Mouse (Mus musculus): ENCODE data around the gene Scamp5. TPM values are rescaled to one million over a fixed set of nuclear protein-coding genes. Genes with fewer than 3 reads are reported as not detected.
"Not testable (repeated sequence)": the region's sequence is repeated elsewhere in the genome, so short reads cannot be mapped to it uniquely, and the experiment has no call there.

Gene Scamp5
- polyA plus RNA-seq, 1 experiment from 2014 or later = 17.9 TPM

- no peak overlapping the region for H3K4me2 ChIP-seq (replicated peaks; ENCODE audit: low read depth, low read length)
- no peak overlapping the region for H3K4me3 ChIP-seq (ENCODE audit: low read depth, low read length)
- WGBS = 58% methylated on average over 9 of the region's 9 CpGs
- no peak for ATAC-seq (ENCODE audit: insufficient number of reproducible peaks, insufficient read depth, low FRiP score, low read depth)
- no peak overlapping the region for H3K9ac ChIP-seq (replicated peaks; ENCODE audit: low read depth, low read length)
- peaks cover 20% of the 10 kb centered on the region for H3K4me1 ChIP-seq (ENCODE audit: control insufficient read depth, insufficient read depth, low read length)
- no peaks in the 10 kb centered on the region for H3K9me3 ChIP-seq (ENCODE audit: control insufficient read depth, low read depth, low read length)
- no peak overlapping the region for H3K27ac ChIP-seq (ENCODE audit: low read length)
- H3K36me3 ChIP-seq (ENCODE audit: control insufficient read depth, insufficient read depth, low read length) = no peaks in the 10 kb centered on the region
- no peaks in the 10 kb centered on the region for H3K27me3 ChIP-seq (ENCODE audit: control insufficient read depth, insufficient read depth, low read length)
Measured at GRCm38 (mm10) chr9:57431202-57431601, 36.7 kb downstream of the Scamp5 start.

GRCm38 (mm10) chr9:57428391-57428790 lies 39.5 kb downstream of the Scamp5 start:
- Histone ChIP-seq H3K9me3 (ENCODE audit: control insufficient read depth, low read depth, low read length) (no peaks in the 10 kb centered on the region), H3K27ac (ENCODE audit: low read length) (no peak overlapping the region), H3K36me3 (ENCODE audit: control insufficient read depth, insufficient read depth, low read length) (no peaks in the 10 kb centered on the region), H3K4me3 (ENCODE audit: low read depth, low read length) (no peak overlapping the region), H3K4me1 (ENCODE audit: control insufficient read depth, insufficient read depth, low read length) (peaks cover 16% of the 10 kb centered on the region), H3K4me2 (replicated peaks; ENCODE audit: low read depth, low read length) (no peak overlapping the region), H3K27me3 (ENCODE audit: control insufficient read depth, insufficient read depth, low read length) (no peaks in the 10 kb centered on the region), H3K9ac (replicated peaks; ENCODE audit: low read depth, low read length) (no peak overlapping the region)
- WGBS = 57% methylated on average over 4 of the region's 4 CpGs
- ATAC-seq (ENCODE audit: insufficient number of reproducible peaks, insufficient read depth, low FRiP score, low read depth) = no peak

GRCm38 (mm10) chr9:57427937-57428336 lies 39.9 kb downstream of the Scamp5 start:
- Histone ChIP-seq H3K4me1 (ENCODE audit: control insufficient read depth, insufficient read depth, low read length) (peaks cover 12% of the 10 kb centered on the region), H3K27me3 (ENCODE audit: control insufficient read depth, insufficient read depth, low read length) (no peaks in the 10 kb centered on the region), H3K36me3 (ENCODE audit: control insufficient read depth, insufficient read depth, low read length) (no peaks in the 10 kb centered on the region), H3K9ac (replicated peaks; ENCODE audit: low read depth, low read length) (no peak overlapping the region), H3K4me2 (replicated peaks; ENCODE audit: low read depth, low read length) (no peak overlapping the region), H3K4me3 (ENCODE audit: low read depth, low read length) (no peak overlapping the region), H3K27ac (ENCODE audit: low read length) (no peak overlapping the region), H3K9me3 (ENCODE audit: control insufficient read depth, low read depth, low read length) (no peaks in the 10 kb centered on the region)
- no peak for ATAC-seq (ENCODE audit: insufficient number of reproducible peaks, insufficient read depth, low FRiP score, low read depth)
- 59% methylated on average over 4 of the region's 4 CpGs for WGBS

GRCm38 (mm10) chr9:57427123-57427522 lies 40.7 kb downstream of the Scamp5 start:
- H3K27me3 ChIP-seq (ENCODE audit: control insufficient read depth, insufficient read depth, low read length); H3K36me3 ChIP-seq (ENCODE audit: control insufficient read depth, insufficient read depth, low read length); H3K4me3 ChIP-seq (ENCODE audit: low read depth, low read length); H3K9me3 ChIP-seq (ENCODE audit: control insufficient read depth, low read depth, low read length); H3K9ac ChIP-seq (replicated peaks; ENCODE audit: low read depth, low read length); H3K4me2 ChIP-seq (replicated peaks; ENCODE audit: low read depth, low read length); H3K4me1 ChIP-seq (ENCODE audit: control insufficient read depth, insufficient read depth, low read length); ATAC-seq (ENCODE audit: insufficient number of reproducible peaks, insufficient read depth, low FRiP score, low read depth); H3K27ac ChIP-seq (ENCODE audit: low read length): not testable (repeated sequence)
- 90% methylated on average over 4 of the region's 4 CpGs for WGBS

GRCm38 (mm10) chr9:57425116-57425515 lies 42.7 kb downstream of the Scamp5 start:
- Histone ChIP-seq H3K9me3 (ENCODE audit: control insufficient read depth, low read depth, low read length) (no peaks in the 10 kb centered on the region), H3K27me3 (ENCODE audit: control insufficient read depth, insufficient read depth, low read length) (no peaks in the 10 kb centered on the region), H3K4me2 (replicated peaks; ENCODE audit: low read depth, low read length) (no peak overlapping the region), H3K4me1 (ENCODE audit: control insufficient read depth, insufficient read depth, low read length) (peaks cover 18% of the 10 kb centered on the region), H3K4me3 (ENCODE audit: low read depth, low read length) (no peak overlapping the region), H3K9ac (replicated peaks; ENCODE audit: low read depth, low read length) (no peak overlapping the region), H3K36me3 (ENCODE audit: control insufficient read depth, insufficient read depth, low read length) (no peaks in the 10 kb centered on the region), H3K27ac (ENCODE audit: low read length) (no peak overlapping the region)
- no peak for ATAC-seq (ENCODE audit: insufficient number of reproducible peaks, insufficient read depth, low FRiP score, low read depth)
- WGBS = 79% methylated on average over 3 of the region's 3 CpGs

GRCm38 (mm10) chr9:57424066-57424465 lies 43.8 kb downstream of the Scamp5 start:
- Histone ChIP-seq H3K36me3 (ENCODE audit: control insufficient read depth, insufficient read depth, low read length) (no peaks in the 10 kb centered on the region), H3K9me3 (ENCODE audit: control insufficient read depth, low read depth, low read length) (no peaks in the 10 kb centered on the region), H3K4me1 (ENCODE audit: control insufficient read depth, insufficient read depth, low read length) (peaks cover 25% of the 10 kb centered on the region), H3K4me2 (replicated peaks; ENCODE audit: low read depth, low read length) (no peak overlapping the region), H3K4me3 (ENCODE audit: low read depth, low read length) (no peak overlapping the region), H3K27ac (ENCODE audit: low read length) (no peak overlapping the region), H3K9ac (replicated peaks; ENCODE audit: low read depth, low read length) (no peak overlapping the region), H3K27me3 (ENCODE audit: control insufficient read depth, insufficient read depth, low read length) (no peaks in the 10 kb centered on the region)
- no peak for ATAC-seq (ENCODE audit: insufficient number of reproducible peaks, insufficient read depth, low FRiP score, low read depth)
- 52% methylated on average over 6 of the region's 6 CpGs for WGBS

GRCm38 (mm10) chr9:57421688-57422111 lies 46.2 kb downstream of the Scamp5 start:
- no peak overlapping the region for H3K4me2 ChIP-seq (replicated peaks; ENCODE audit: low read depth, low read length)
- H3K4me1 ChIP-seq (ENCODE audit: control insufficient read depth, insufficient read depth, low read length) = peaks cover 19% of the 10 kb centered on the region
- H3K36me3 ChIP-seq (ENCODE audit: control insufficient read depth, insufficient read depth, low read length) = no peaks in the 10 kb centered on the region
- H3K4me3 ChIP-seq (ENCODE audit: low read depth, low read length) = no peak overlapping the region
- H3K27ac ChIP-seq (ENCODE audit: low read length) = peak overlapping the region; percentile 94
- no peak overlapping the region for H3K9ac ChIP-seq (replicated peaks; ENCODE audit: low read depth, low read length)
- no peak for ATAC-seq (ENCODE audit: insufficient number of reproducible peaks, insufficient read depth, low FRiP score, low read depth)
- no peaks in the 10 kb centered on the region for H3K9me3 ChIP-seq (ENCODE audit: control insufficient read depth, low read depth, low read length)
- 51% methylated on average over 5 of the region's 5 CpGs for WGBS
- no peaks in the 10 kb centered on the region for H3K27me3 ChIP-seq (ENCODE audit: control insufficient read depth, insufficient read depth, low read length)

- Histone ChIP-seq H3K4me1 (ENCODE audit: control insufficient read depth, insufficient read depth, low read length) (peaks cover 19% of the 10 kb centered on the region), H3K9me3 (ENCODE audit: control insufficient read depth, low read depth, low read length) (no peaks in the 10 kb centered on the region), H3K4me3 (ENCODE audit: low read depth, low read length) (no peak overlapping the region), H3K36me3 (ENCODE audit: control insufficient read depth, insufficient read depth, low read length) (no peaks in the 10 kb centered on the region), H3K9ac (replicated peaks; ENCODE audit: low read depth, low read length) (no peak overlapping the region), H3K4me2 (replicated peaks; ENCODE audit: low read depth, low read length) (peak overlapping the region; percentile 6; the same call in 1 of the 2 replicates), H3K27ac (ENCODE audit: low read length) (peak overlapping the region; percentile 94), H3K27me3 (ENCODE audit: control insufficient read depth, insufficient read depth, low read length) (no peaks in the 10 kb centered on the region)
- whole genome bisulfite sequencing = 17% methylated on average over 9 of the region's 9 CpGs
- peak; percentile 81 for ATAC-seq (ENCODE audit: insufficient number of reproducible peaks, insufficient read depth, low FRiP score, low read depth)
Measured at GRCm38 (mm10) chr9:57421121-57421571, 46.7 kb downstream of the Scamp5 start.
